Mouse (Mus musculus) Patski (cell line): ENCODE measurements at regions not wholly inside any gene's neighbourhood (a gene's known extent, or its start where the extent isn't known, plus 50 kb on each side); places are given as distances from the start of the nearest gene placed in this dataset.

Experiments used
- ATAC-seq: fragments of 100-300 bp; one replicate; pipeline ENCODE4 v1.8.0; 2021
- CTCF ChIA-PET: fragments of 350-600 bp; sonication (Branson Sonifier 250); formaldehyde crosslinking; loops from one replicate; lab custom pipeline; 2022; ENCODE audit warnings: inconsistent platforms; lab: Charles Lee
- POLR2A ChIA-PET: fragments of 350-600 bp; sonication (Branson Sonifier 250); formaldehyde crosslinking; loops from one replicate; lab custom pipeline; 2022; ENCODE audit warnings: antibody characterized with exemption, inconsistent platforms; lab: Charles Lee
- DNase-seq: peaks from one replicate; pipeline ENCODE4 v3.0.0-alpha.2; 2011; ENCODE audit warnings: low read depth, low spot score
- H3K27me3 ChIP-seq: fragments of 371-371 bp; one replicate; pipeline ENCODE4 v1.5.1; 2021
- CTCF ChIP-seq: fragments of 100-300 bp; IDR thresholded peaks from one replicate; pipeline ENCODE4 v1.5.1; 2021
- in situ Hi-C: fragments of 300-500 bp; cut with MboI; formaldehyde crosslinking; loops from 3 replicates; pipeline ENCODE4 v1.11.1; 2018; ENCODE audit warnings: low pct_unique_long_range_greater_than_20kb, mixed read lengths

- ChIA-PET POLR2A (no interaction called here), CTCF (no interaction called here)
- no peak for ATAC-seq
- H3K27me3 ChIP-seq, result no peaks in the 10 kb centered on the region
- in situ Hi-C loops, result no loop called here
- DNase-seq, result no peak
- TF ChIP-seq CTCF, result no peak
These were observed 84.2 kb upstream of the Adamts5 start for GRCm38 (mm10) chr16:85985841-85986240.

GRCm38 (mm10) chr16:85977102-85977501, 75.5 kb upstream of the Adamts5 start:
- DNase-seq (no peak), ATAC-seq (no peak)
- ChIA-PET CTCF (no interaction called here), POLR2A (no interaction called here)
- H3K27me3 ChIP-seq, result no peaks in the 10 kb centered on the region
- TF ChIP-seq CTCF, result no peak
- in situ Hi-C loops, result no loop called here

GRCm38 (mm10) chr16:85966892-85967444, 65.3 kb upstream of the Adamts5 start:
- no peaks in the 10 kb centered on the region for H3K27me3 ChIP-seq
- ATAC-seq (no peak), DNase-seq (no peak)
- POLR2A ChIA-PET, result interaction anchor here (0.6 kb wide), 1 partner anchor 180 kb away, joined by 3 read pairs; no protein-coding TSS in a partner anchor
- in situ Hi-C loops, result no loop called here
- no peak for TF ChIP-seq CTCF
- CTCF ChIA-PET, result interaction anchor here (0.8 to 1.6 kb wide), 5 partner anchors 8 to 160 kb away, joined by 3 to 4 read pairs (median 3); no protein-coding TSS in a partner anchor

- no peaks in the 10 kb centered on the region for H3K27me3 ChIP-seq
- ATAC-seq (peak; percentile 91), DNase-seq (no peak)
- POLR2A ChIA-PET, result interaction anchor here (0.6 kb wide), 1 partner anchor 181 kb away, joined by 3 read pairs; no protein-coding TSS in a partner anchor
- TF ChIP-seq CTCF, result no peak
- in situ Hi-C loops, result no loop called here
- CTCF ChIA-PET, result interaction anchor here (0.8 to 1.6 kb wide), 3 partner anchors 9 to 160 kb away, joined by 3 to 4 read pairs (median 3); no protein-coding TSS in a partner anchor
These were observed 64.6 kb upstream of the Adamts5 start for GRCm38 (mm10) chr16:85966251-85966650.

GRCm38 (mm10) chr16:85964352-85965210, 63.0 kb upstream of the Adamts5 start:
- H3K27me3 ChIP-seq, result no peaks in the 10 kb centered on the region
- POLR2A ChIA-PET, result no interaction called here
- ATAC-seq (no peak), DNase-seq (no peak)
- no peak for TF ChIP-seq CTCF
- in situ Hi-C loops, result no loop called here
- CTCF ChIA-PET, result interaction anchor here (0.9 to 1.3 kb wide), 2 partner anchors 8 to 19 kb away, joined by 4 read pairs; no protein-coding TSS in a partner anchor

- POLR2A ChIA-PET, result no interaction called here
- H3K27me3 ChIP-seq, result no peaks in the 10 kb centered on the region
- CTCF ChIA-PET, result interaction anchor here (0.9 to 1.7 kb wide), 3 partner anchors 8 to 17 kb away, joined by 3 to 4 read pairs (median 3); no protein-coding TSS in a partner anchor
- ATAC-seq (no peak), DNase-seq (no peak)
- in situ Hi-C loops, result no loop called here
- TF ChIP-seq CTCF, result no peak
These were observed 54.5 kb upstream of the Adamts5 start for GRCm38 (mm10) chr16:85956006-85956562.

- no peak for ATAC-seq
- in situ Hi-C loops, result no loop called here
- no peaks in the 10 kb centered on the region for H3K27me3 ChIP-seq
- POLR2A ChIA-PET, result no interaction called here
- TF ChIP-seq CTCF, result no peak
- no peak for DNase-seq
- CTCF ChIA-PET, result no interaction called here
These were observed 50.0 kb upstream of the Adamts5 start for GRCm38 (mm10) chr16:85951628-85952027.
